Mouse (Mus musculus): Measurements from ENCODE around the gene Olfr509.

DNA sequence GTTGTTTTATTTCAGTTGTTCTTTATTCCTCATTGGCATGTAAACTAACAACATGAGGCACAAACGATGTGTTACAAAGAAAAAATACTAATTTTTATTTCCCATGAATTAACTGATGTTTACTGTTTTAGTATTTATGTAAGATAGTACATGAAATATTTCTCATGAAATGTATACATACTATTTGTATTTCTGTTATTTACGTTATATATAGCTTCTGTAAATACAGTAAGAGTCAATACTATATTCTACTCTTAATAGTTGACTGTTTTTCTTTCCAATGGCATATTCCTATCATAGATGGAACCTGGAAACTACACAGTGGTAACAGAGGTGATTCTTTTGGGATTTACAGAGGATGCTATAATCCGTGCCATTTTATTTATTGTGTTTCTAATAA lies 22.0 kb downstream of the Olfr509 start, which contains the start of gene Olfr508:
- TF ChIP-seq CTCF (IDR thresholded peaks at IDR 0.05; ENCODE audit: borderline replicate concordance, insufficient read depth, low read length) (no peak), POLR2A (IDR thresholded peaks at IDR 0.05; ENCODE audit: low read depth, low read length) (no peak)

Data from embryonic fibroblast, embryonic 13.5 days (primary cell).